Mouse (Mus musculus): ENCODE measurements around the gene Nek3. TPM values are rescaled to one million over a fixed set of nuclear protein-coding genes. Genes with fewer than 3 reads are reported as not detected.
A peak's percentile ranks its signal among the peaks of the same experiment; 100 is the strongest.

Nek3 gene
- total RNA-seq (2021): 1 to 10 TPM; 1.7 to 2.3 TPM

- DNase-seq (ENCODE audit: low spot score): peak; percentile 67
- intact Hi-C loops (cut with DNase I): loop anchor here (5.0 kb wide), 2 partner anchors 104 to 174 kb away; partner anchors contain the start of genes Alg11 and Atp7b
Observed at GRCm38 (mm10) chr8:22166080-22166603, at the start of gene Nek3. Gene Nek3, minus strand, starts transcription at chr8:22166435.

GRCm38 (mm10) chr8:22214826-22215225, 48.6 kb upstream of the Nek3 start:
- DNase-seq (ENCODE audit: low spot score): no peak
- intact Hi-C loops (cut with DNase I): no loop called here

GRCm38 (mm10) chr8:22209012-22209411, 42.8 kb upstream of the Nek3 start:
- intact Hi-C loops (cut with DNase I): no loop called here
- DNase-seq (ENCODE audit: low spot score): no peak

GRCm38 (mm10) chr8:22207535-22207934, 41.3 kb upstream of the Nek3 start:
- DNase-seq (ENCODE audit: low spot score): no peak
- intact Hi-C loops (cut with DNase I): no loop called here

GRCm38 (mm10) chr8:22199481-22199880, 33.2 kb upstream of the Nek3 start:
- intact Hi-C loops (cut with DNase I): no loop called here

GRCm38 (mm10) chr8:22197914-22198313, 31.7 kb upstream of the Nek3 start:
- intact Hi-C loops (cut with DNase I): no loop called here
- DNase-seq (ENCODE audit: low spot score): no peak

More at GRCm38 (mm10) chr8:22199481-22199880, 33.2 kb upstream of the Nek3 start:
- DNase-seq (ENCODE audit: low spot score): no peak

- intact Hi-C loops (cut with DNase I): loop anchor here (2.0 to 5.0 kb wide), 3 partner anchors 35 to 109 kb away; no protein-coding TSS in a partner anchor
- DNase-seq (ENCODE audit: low spot score): no peak
Observed at GRCm38 (mm10) chr8:22193432-22194010, 27.3 kb upstream of the Nek3 start.

GRCm38 (mm10) chr8:22192660-22193431, 26.6 kb upstream of the Nek3 start, which contains the start of gene Vps36:
Gene Vps36, plus strand, starts transcription at chr8:22192809.
- intact Hi-C loops (cut with DNase I): loop anchor here (1.0 to 5.0 kb wide), 4 partner anchors 36 to 184 kb away; no protein-coding TSS in a partner anchor
- peak; percentile 80 for DNase-seq (ENCODE audit: low spot score)

- peak; percentile 80 for DNase-seq (ENCODE audit: low spot score)
Observed at GRCm38 (mm10) chr8:22185431-22186397, 19.5 kb upstream of the Nek3 start, which contains the start of gene Ckap2. Gene Ckap2, minus strand, starts transcription at chr8:22185819.

GRCm38 (mm10) chr8:22184884-22185283, 18.6 kb upstream of the Nek3 start:
- DNase-seq (ENCODE audit: low spot score): no peak
- intact Hi-C loops (cut with DNase I): loop anchor here (5.0 kb wide), 1 partner anchor 212 kb away; the partner anchor contains the start of gene Slc25a15

More at GRCm38 (mm10) chr8:22185431-22186397, 19.5 kb upstream of the Nek3 start, which contains the start of gene Ckap2:
- intact Hi-C loops (cut with DNase I): loop anchor here (5.0 kb wide), 1 partner anchor 212 kb away; the partner anchor contains the start of gene Slc25a15

GRCm38 (mm10) chr8:22175966-22176365, 9.7 kb upstream of the Nek3 start:
- DNase-seq (ENCODE audit: low spot score): no peak
- intact Hi-C loops (cut with DNase I): no loop called here

GRCm38 (mm10) chr8:22169167-22169566, 2.9 kb upstream of the Nek3 start:
- no peak for DNase-seq (ENCODE audit: low spot score)

GRCm38 (mm10) chr8:22165251-22166079, 770 bp downstream of the Nek3 start:
- intact Hi-C loops (cut with DNase I): loop anchor here (5.0 kb wide), 2 partner anchors 103 to 173 kb away; partner anchors contain the start of genes Alg11 and Atp7b
- DNase-seq (ENCODE audit: low spot score): no peak

More at GRCm38 (mm10) chr8:22169167-22169566, 2.9 kb upstream of the Nek3 start:
- intact Hi-C loops (cut with DNase I): loop anchor here (5.0 kb wide), 2 partner anchors 107 to 177 kb away; partner anchors contain the start of genes Alg11 and Atp7b

GRCm38 (mm10) chr8:22164431-22164830, 1.8 kb downstream of the Nek3 start:
- intact Hi-C loops (cut with DNase I): no loop called here

GRCm38 (mm10) chr8:22162206-22162605, 4.0 kb downstream of the Nek3 start:
- intact Hi-C loops (cut with DNase I): no loop called here
- no peak for DNase-seq (ENCODE audit: low spot score)

More at GRCm38 (mm10) chr8:22164431-22164830, 1.8 kb downstream of the Nek3 start:
- DNase-seq (ENCODE audit: low spot score): no peak

GRCm38 (mm10) chr8:22150345-22150663, 15.9 kb downstream of the Nek3 start:
- DNase-seq (ENCODE audit: low spot score): no peak
- intact Hi-C loops (cut with DNase I): no loop called here

- intact Hi-C loops (cut with DNase I): no loop called here
- DNase-seq (ENCODE audit: low spot score): no peak
Observed at GRCm38 (mm10) chr8:22149643-22150344, 16.4 kb downstream of the Nek3 start.

- intact Hi-C loops (cut with DNase I): no loop called here
- no peak for DNase-seq (ENCODE audit: low spot score)
Observed at GRCm38 (mm10) chr8:22148367-22148740, 17.9 kb downstream of the Nek3 start.

Measured in heart, postnatal 25 days (tissue).